Mouse (Mus musculus) lung, embryonic 16.5 days (tissue): ENCODE measurements around the gene Fmnl2. TPM values are rescaled to one million over a fixed set of nuclear protein-coding genes. Genes with fewer than 3 reads are reported as not detected.
A peak's percentile ranks its signal among the peaks of the same experiment; 100 is the strongest.

Source experiments
- ATAC-seq: fragments of 200-750 bp; cut with Nextera tagmentation; 2 replicates; pipeline ENCODE4 v1.8.0; 2017; ENCODE audit warnings: low read depth, mild to moderate bottlenecking, moderate library complexity
- H3K27ac ChIP-seq: fragments of 300-500 bp; sonication (generic); 2 replicates; pipeline ENCODE4 v1.5.1; 2014; ENCODE audit warnings: mild to moderate bottlenecking, control low read depth, low read length
- H3K27me3 ChIP-seq: fragments of 300-500 bp; sonication (generic); 2 replicates; pipeline ENCODE4 v1.6.1; 2014; ENCODE audit warnings: low read depth, low read length, mixed read lengths; ENCODE audit not compliant: control insufficient read depth, insufficient read depth
- H3K36me3 ChIP-seq: fragments of 300-500 bp; sonication (generic); 2 replicates; pipeline ENCODE4 v1.6.1; 2014; ENCODE audit warnings: low read length; ENCODE audit not compliant: control insufficient read depth, insufficient read depth
- H3K4me1 ChIP-seq: fragments of 300-500 bp; sonication (generic); replicated peaks from 2 replicates; pipeline ENCODE4 v1.6.1; 2014; ENCODE audit warnings: low read length, mixed read lengths; ENCODE audit not compliant: control insufficient read depth, insufficient read depth
- H3K4me2 ChIP-seq: fragments of 300-500 bp; sonication (generic); 2 replicates; pipeline ENCODE4 v1.6.1; 2014; ENCODE audit warnings: low read depth, low read length, control low read depth
- H3K4me3 ChIP-seq: fragments of 300-500 bp; sonication (generic); 2 replicates; pipeline ENCODE4 v1.5.1; 2014; ENCODE audit warnings: mild to moderate bottlenecking, low read length, control low read depth
- H3K9ac ChIP-seq: fragments of 300-500 bp; sonication (generic); 2 replicates; pipeline ENCODE4 v1.6.1; 2014; ENCODE audit warnings: low read length, control low read depth
- H3K9me3 ChIP-seq: fragments of 300-500 bp; sonication (generic); 2 replicates; pipeline ENCODE4 v1.6.1; 2016; ENCODE audit warnings: low read length; ENCODE audit not compliant: control insufficient read depth
- WGBS: fragments of 180-500 bp; shearing (Covaris S2); extraction: QIAGEN DNeasy Blood & Tissue Kit; methylation state at CpG from one replicate; pipeline ENCODE4 v1.1.7; 2014; 5-methylcytosine and 5-hydroxymethylcytosine counted together
- polyA plus RNA-seq: library from polyadenylated mRNA; unstranded; fragments of >200 nt; fragmentation: Nextera tagmentation; extraction: Ambion mirVana; gene quantifications from 2 replicates; pipeline ENCODE4 v1.2.1, GENCODE M21; 2015

Gene Fmnl2
- polyA plus RNA-seq, 1 experiment from 2014 or later, result 2.4 TPM

DNA sequence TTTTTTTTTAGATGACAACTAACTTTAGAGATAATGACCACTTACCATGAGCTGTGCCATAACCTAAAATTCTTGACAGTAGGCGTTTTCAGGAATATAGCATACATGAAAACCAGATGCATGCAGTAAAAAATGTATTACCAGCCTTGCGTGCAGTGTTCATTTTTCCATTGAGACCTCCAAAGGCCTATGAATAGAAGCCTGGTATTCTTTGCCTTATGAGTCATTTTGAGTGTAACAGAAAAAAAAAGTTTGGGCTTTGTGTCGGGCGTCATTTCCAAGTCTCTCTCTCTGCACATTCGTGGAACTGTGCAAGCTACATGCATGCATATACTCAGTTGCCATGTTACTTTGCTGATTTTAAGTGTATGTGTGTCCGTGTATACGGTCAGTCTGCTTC, 123.5 kb downstream of the Fmnl2 start:
- H3K27ac ChIP-seq, result no peak overlapping the region
- no peak overlapping the region for H3K4me3 ChIP-seq
- no peak overlapping the region for H3K4me2 ChIP-seq
- WGBS, result 81% methylated on average over 7 of the region's 7 CpGs
- ATAC-seq, result no peak
- H3K36me3 ChIP-seq, result no peaks in the 10 kb centered on the region
- peaks cover 21% of the 10 kb centered on the region for H3K4me1 ChIP-seq
- no peak overlapping the region for H3K9ac ChIP-seq
- H3K27me3 ChIP-seq, result no peaks in the 10 kb centered on the region
- H3K9me3 ChIP-seq, result no peaks in the 10 kb centered on the region

DNA sequence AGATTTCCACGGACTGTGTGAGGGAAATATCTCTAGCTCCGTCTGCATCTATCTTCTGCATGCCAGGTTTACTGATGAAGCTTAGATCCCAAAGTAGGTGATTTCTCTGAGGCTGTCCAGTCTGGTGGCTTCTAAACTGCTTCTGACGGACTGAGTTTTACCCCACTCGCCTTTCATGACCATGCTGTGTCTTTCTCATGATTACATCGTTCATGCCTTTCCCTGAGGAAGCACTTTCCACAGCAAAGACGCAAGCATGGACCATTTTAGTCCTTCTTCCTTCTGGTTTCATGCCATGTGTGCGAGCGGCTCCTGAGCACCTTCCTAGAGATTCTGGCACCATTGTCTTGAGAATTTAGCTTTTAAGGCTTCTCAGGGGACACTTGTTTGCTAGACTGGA, 123.9 kb downstream of the Fmnl2 start:
- Histone ChIP-seq H3K9me3 (no peaks in the 10 kb centered on the region), H3K4me1 (peaks cover 21% of the 10 kb centered on the region), H3K9ac (no peak overlapping the region), H3K27ac (no peak overlapping the region), H3K27me3 (no peaks in the 10 kb centered on the region), H3K4me3 (no peak overlapping the region), H3K36me3 (no peaks in the 10 kb centered on the region), H3K4me2 (no peak overlapping the region)
- no peak for ATAC-seq
- WGBS, result 84% methylated on average over 8 of the region's 8 CpGs

- Histone ChIP-seq H3K27me3 (no peaks in the 10 kb centered on the region), H3K4me1 (peaks cover 26% of the 10 kb centered on the region), H3K4me3 (no peak overlapping the region), H3K36me3 (no peaks in the 10 kb centered on the region), H3K9me3 (no peaks in the 10 kb centered on the region), H3K4me2 (no peak overlapping the region), H3K27ac (no peak overlapping the region), H3K9ac (no peak overlapping the region)
- no peak for ATAC-seq
- WGBS, result 91% methylated on average over 3 of the region's 3 CpGs
Measured at GRCm38 (mm10) chr2:52982502-52982901, 124.8 kb downstream of the Fmnl2 start.

DNA sequence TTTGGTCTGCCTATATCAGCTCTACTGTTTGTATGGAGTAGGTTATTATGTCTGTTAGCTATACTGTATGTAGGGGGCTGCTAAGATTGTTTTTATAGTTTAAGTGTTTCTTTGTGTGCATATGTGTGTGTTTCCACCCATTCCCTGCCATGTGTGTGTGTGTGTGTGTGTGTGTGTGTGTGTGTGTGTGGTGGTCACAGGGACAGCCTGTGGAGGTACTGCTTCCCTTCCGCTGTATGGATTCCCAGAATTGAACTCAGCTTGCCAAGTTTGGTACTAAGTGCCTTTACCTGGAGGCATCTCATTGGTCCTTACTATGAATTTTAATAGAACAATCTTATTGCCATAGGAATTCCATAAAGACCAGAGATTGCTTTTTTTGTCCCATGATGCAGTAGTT, 126.9 kb downstream of the Fmnl2 start:
- WGBS, result 89% methylated on average over 1 of the region's 1 CpGs

GRCm38 (mm10) chr2:52985167-52985566, 127.5 kb downstream of the Fmnl2 start:
- Histone ChIP-seq H3K36me3 (no peaks in the 10 kb centered on the region), H3K27ac (no peak overlapping the region), H3K27me3 (no peaks in the 10 kb centered on the region), H3K4me3 (no peak overlapping the region), H3K4me1 (peaks cover 24% of the 10 kb centered on the region), H3K4me2 (no peak overlapping the region), H3K9me3 (no peaks in the 10 kb centered on the region), H3K9ac (no peak overlapping the region)
- 48% methylated on average over 4 of the region's 4 CpGs for WGBS
- ATAC-seq, result 0 out of 2 replicates have a peak, but pooled peaks have one; percentile 34

More for the DNA sequence above, 126.9 kb downstream of the Fmnl2 start:
- no peak overlapping the region for H3K4me2 ChIP-seq
- no peaks in the 10 kb centered on the region for H3K27me3 ChIP-seq
- no peaks in the 10 kb centered on the region for H3K9me3 ChIP-seq
- H3K4me3 ChIP-seq, result no peak overlapping the region
- no peak overlapping the region for H3K9ac ChIP-seq
- peaks cover 30% of the 10 kb centered on the region for H3K4me1 ChIP-seq
- no peak for ATAC-seq
- H3K27ac ChIP-seq, result no peak overlapping the region
- no peaks in the 10 kb centered on the region for H3K36me3 ChIP-seq

DNA sequence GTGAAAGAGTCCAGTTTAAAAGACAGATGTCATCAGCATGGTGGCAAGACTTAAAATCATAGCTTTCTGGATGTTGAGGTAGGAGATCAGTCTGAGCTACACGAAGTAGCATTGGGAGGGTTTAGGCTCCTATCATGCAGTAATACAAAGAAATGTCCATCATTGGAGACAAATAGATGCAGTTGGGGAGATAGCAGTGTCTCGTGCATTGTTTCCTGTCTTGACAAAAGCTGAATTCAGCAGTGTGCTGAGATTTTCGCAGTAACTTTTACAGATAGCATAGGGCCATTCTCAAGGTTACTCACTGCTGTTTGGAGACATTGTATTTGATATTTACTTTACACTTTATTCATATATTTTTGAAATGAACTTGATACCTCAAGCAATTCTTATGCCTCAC, 128.7 kb downstream of the Fmnl2 start:
- Histone ChIP-seq H3K4me3 (no peak overlapping the region), H3K27me3 (no peaks in the 10 kb centered on the region), H3K4me2 (no peak overlapping the region), H3K36me3 (no peaks in the 10 kb centered on the region), H3K27ac (no peak overlapping the region), H3K9ac (no peak overlapping the region), H3K9me3 (no peaks in the 10 kb centered on the region), H3K4me1 (peaks cover 23% of the 10 kb centered on the region)
- WGBS, result 64% methylated on average over 3 of the region's 3 CpGs
- ATAC-seq, result no peak

- Histone ChIP-seq H3K4me2 (no peak overlapping the region), H3K9ac (no peak overlapping the region), H3K36me3 (no peaks in the 10 kb centered on the region), H3K9me3 (no peaks in the 10 kb centered on the region), H3K27ac (no peak overlapping the region), H3K4me1 (peaks cover 29% of the 10 kb centered on the region), H3K27me3 (no peaks in the 10 kb centered on the region), H3K4me3 (no peak overlapping the region)
- WGBS, result 84% methylated on average over 6 of the region's 6 CpGs
- no peak for ATAC-seq
Measured at GRCm38 (mm10) chr2:52987035-52987434, 129.4 kb downstream of the Fmnl2 start.

DNA sequence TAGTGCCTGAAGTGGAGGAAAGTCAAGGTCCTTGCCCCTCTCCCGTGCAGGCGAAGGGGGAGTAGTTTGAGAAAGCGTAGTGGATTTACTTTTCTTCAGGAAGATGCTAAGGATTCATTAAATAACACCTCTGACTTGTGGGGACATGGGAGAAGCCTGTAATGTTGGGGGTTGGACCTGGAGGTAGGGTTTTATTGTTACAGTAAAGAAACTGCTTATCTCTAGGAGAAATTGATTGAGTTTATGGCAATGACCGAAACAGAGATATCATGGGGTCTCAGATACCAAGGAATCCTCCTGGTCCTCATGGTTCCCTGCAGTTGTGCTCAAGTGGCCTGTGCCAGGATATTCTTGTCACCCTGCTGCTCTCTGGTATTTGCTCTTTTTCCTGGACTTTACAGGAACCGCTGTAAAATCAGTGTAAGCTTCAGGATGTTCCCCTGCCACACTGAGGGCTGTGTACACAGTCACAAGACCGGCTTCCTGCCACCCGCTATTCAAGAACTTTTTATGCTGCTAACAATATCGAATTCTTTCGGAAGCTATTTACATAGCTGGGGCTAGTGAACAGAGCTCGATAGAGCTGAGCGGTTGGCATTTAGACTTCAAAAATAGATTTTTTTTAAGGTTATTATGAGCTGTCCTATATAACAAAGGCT, 130.1 kb downstream of the Fmnl2 start:
- H3K36me3 ChIP-seq, result no peaks in the 10 kb centered on the region
- H3K4me3 ChIP-seq, result no peak overlapping the region
- peak overlapping the region; percentile 26 for H3K4me2 ChIP-seq
- H3K27ac ChIP-seq, result peak overlapping the region; percentile 10; the same call in 1 of the 2 replicates
- ATAC-seq, result peak; percentile 62
- no peaks in the 10 kb centered on the region for H3K27me3 ChIP-seq
- H3K9me3 ChIP-seq, result no peaks in the 10 kb centered on the region
- H3K9ac ChIP-seq, result no peak overlapping the region
- peaks cover 29% of the 10 kb centered on the region for H3K4me1 ChIP-seq
- 34% methylated on average over 11 of the region's 11 CpGs for WGBS

- Histone ChIP-seq H3K4me2 (no peak overlapping the region), H3K9ac (no peak overlapping the region), H3K36me3 (no peaks in the 10 kb centered on the region), H3K27me3 (no peaks in the 10 kb centered on the region), H3K4me1 (peaks cover 29% of the 10 kb centered on the region), H3K4me3 (no peak overlapping the region), H3K9me3 (no peaks in the 10 kb centered on the region), H3K27ac (no peak overlapping the region)
- ATAC-seq, result peak; percentile 37; the same call in 1 of the 2 replicates
- 26% methylated on average over 4 of the region's 4 CpGs for WGBS
Measured at GRCm38 (mm10) chr2:52989316-52989715, 131.7 kb downstream of the Fmnl2 start.
